Mouse (Mus musculus): ENCODE data around the gene Psg21.
"Not testable (repeated sequence)": the region's sequence is repeated elsewhere in the genome, so short reads cannot be mapped to it uniquely, and the experiment has no call there.

The Psg21 gene

GRCm38 (mm10) chr7:18656625-18657024 is at the start of gene Psg21:
Gene Psg21, minus strand, starts transcription at chr7:18656725.
- DNase-seq, result not testable (repeated sequence)

GRCm38 (mm10) chr7:18686085-18686484 is 29.6 kb upstream of the Psg21 start, which contains the start of gene Psg20:
Gene Psg20, minus strand, starts transcription at chr7:18686185.
- DNase-seq, result no peak

GRCm38 (mm10) chr7:18685586-18685985 is 29.1 kb upstream of the Psg21 start:
- DNase-seq, result no peak

GRCm38 (mm10) chr7:18679772-18680171 is 23.2 kb upstream of the Psg21 start:
- peak; percentile 54 to 70 for DNase-seq

- not testable (repeated sequence) for DNase-seq
These were observed 29.6 kb downstream of the Psg21 start for GRCm38 (mm10) chr7:18626921-18627320.

- not testable (repeated sequence) for DNase-seq
These were observed 40.1 kb downstream of the Psg21 start, which contains the start of gene Psg23 for GRCm38 (mm10) chr7:18616401-18616800. Gene Psg23, minus strand, starts transcription at chr7:18616501.

All from cerebellum, postnatal 25 days (tissue).